Mouse (Mus musculus): ENCODE results near the gene Glis3. TPM values are rescaled to one million over a fixed set of nuclear protein-coding genes. Genes with fewer than 3 reads are reported as not detected.

Glis3 gene
- polyA plus RNA-seq, 1 experiment from 2014 or later: 0.85 TPM

GRCm38 (mm10) chr19:28273946-28274345, 405.9 kb downstream of the Glis3 start:
- ATAC-seq (ENCODE audit: low FRiP score, low TSS enrichment) (no peak), DNase-seq (ENCODE audit: low spot score) (no peak)
- Histone ChIP-seq H3K4me1 (replicated peaks; ENCODE audit: control insufficient read depth, insufficient read depth) (no peaks in the 10 kb centered on the region), H3K9ac (ENCODE audit: low read length) (no peak overlapping the region), H3K4me3 (ENCODE audit: low read depth, low read length) (no peak overlapping the region), H3K4me2 (replicated peaks; ENCODE audit: low read depth) (no peak overlapping the region), H3K27me3 (ENCODE audit: control insufficient read depth, insufficient read depth, low read length) (no peaks in the 10 kb centered on the region), H3K36me3 (ENCODE audit: control insufficient read depth, insufficient read depth, low read length) (no peaks in the 10 kb centered on the region), H3K9me3 (ENCODE audit: control insufficient read depth, low read length) (no peaks in the 10 kb centered on the region), H3K27ac (replicated peaks) (no peak overlapping the region)
- TF ChIP-seq EP300 (optimal IDR thresholded peaks at IDR 0.05) (no peak), CTCF (IDR thresholded peaks at IDR 0.05; ENCODE audit: low read depth) (no peak)
- WGBS: 90% methylated on average over 4 of the region's 4 CpGs

GRCm38 (mm10) chr19:28266850-28267249, 413.0 kb downstream of the Glis3 start:
- 69% methylated on average over 8 of the region's 8 CpGs for WGBS
- DNase-seq (ENCODE audit: low spot score): no peak
- H3K36me3 ChIP-seq (ENCODE audit: control insufficient read depth, insufficient read depth, low read length): no peaks in the 10 kb centered on the region

GRCm38 (mm10) chr19:28265776-28266175, 414.1 kb downstream of the Glis3 start:
- Histone ChIP-seq H3K27ac (replicated peaks) (no peak overlapping the region), H3K9ac (ENCODE audit: low read length) (no peak overlapping the region), H3K9me3 (ENCODE audit: control insufficient read depth, low read length) (no peaks in the 10 kb centered on the region), H3K4me2 (replicated peaks; ENCODE audit: low read depth) (no peak overlapping the region), H3K36me3 (ENCODE audit: control insufficient read depth, insufficient read depth, low read length) (no peaks in the 10 kb centered on the region), H3K4me1 (replicated peaks; ENCODE audit: control insufficient read depth, insufficient read depth) (no peaks in the 10 kb centered on the region), H3K4me3 (ENCODE audit: low read depth, low read length) (no peak overlapping the region), H3K27me3 (ENCODE audit: control insufficient read depth, insufficient read depth, low read length) (no peaks in the 10 kb centered on the region)
- DNase-seq (ENCODE audit: low spot score) (no peak), ATAC-seq (ENCODE audit: low FRiP score, low TSS enrichment) (no peak)
- 88% methylated on average over 2 of the region's 2 CpGs for WGBS
- TF ChIP-seq EP300 (optimal IDR thresholded peaks at IDR 0.05) (no peak), CTCF (IDR thresholded peaks at IDR 0.05; ENCODE audit: low read depth) (no peak)

More at GRCm38 (mm10) chr19:28266850-28267249, 413.0 kb downstream of the Glis3 start:
- H3K4me2 ChIP-seq (replicated peaks; ENCODE audit: low read depth): no peak overlapping the region
- no peaks in the 10 kb centered on the region for H3K9me3 ChIP-seq (ENCODE audit: control insufficient read depth, low read length)
- ATAC-seq (ENCODE audit: low FRiP score, low TSS enrichment): no peak
- H3K9ac ChIP-seq (ENCODE audit: low read length): no peak overlapping the region
- no peak overlapping the region for H3K27ac ChIP-seq (replicated peaks)
- no peaks in the 10 kb centered on the region for H3K27me3 ChIP-seq (ENCODE audit: control insufficient read depth, insufficient read depth, low read length)
- no peak for TF ChIP-seq EP300 (optimal IDR thresholded peaks at IDR 0.05)
- no peak for TF ChIP-seq CTCF (IDR thresholded peaks at IDR 0.05; ENCODE audit: low read depth)
- H3K4me3 ChIP-seq (ENCODE audit: low read depth, low read length): no peak overlapping the region
- H3K4me1 ChIP-seq (replicated peaks; ENCODE audit: control insufficient read depth, insufficient read depth): no peaks in the 10 kb centered on the region

- no peak for TF ChIP-seq CTCF (IDR thresholded peaks at IDR 0.05; ENCODE audit: low read depth)
- Histone ChIP-seq H3K4me3 (ENCODE audit: low read depth, low read length) (no peak overlapping the region), H3K9me3 (ENCODE audit: control insufficient read depth, low read length) (no peaks in the 10 kb centered on the region), H3K27ac (replicated peaks) (no peak overlapping the region), H3K4me2 (replicated peaks; ENCODE audit: low read depth) (no peak overlapping the region), H3K9ac (ENCODE audit: low read length) (no peak overlapping the region), H3K4me1 (replicated peaks; ENCODE audit: control insufficient read depth, insufficient read depth) (no peaks in the 10 kb centered on the region), H3K27me3 (ENCODE audit: control insufficient read depth, insufficient read depth, low read length) (peaks cover 3% of the 10 kb centered on the region; the same call in 1 of the 2 replicates), H3K36me3 (ENCODE audit: control insufficient read depth, insufficient read depth, low read length) (no peaks in the 10 kb centered on the region)
- no peak for DNase-seq (ENCODE audit: low spot score)
- no peak for ATAC-seq (ENCODE audit: low FRiP score, low TSS enrichment)
- 88% methylated on average over 18 of the region's 18 CpGs for whole genome bisulfite sequencing
Measured at GRCm38 (mm10) chr19:28258907-28259675, 420.8 kb downstream of the Glis3 start.

GRCm38 (mm10) chr19:28258480-28258879, 421.4 kb downstream of the Glis3 start:
- no peaks in the 10 kb centered on the region for H3K4me1 ChIP-seq (replicated peaks; ENCODE audit: control insufficient read depth, insufficient read depth)
- no peak overlapping the region for H3K9ac ChIP-seq (ENCODE audit: low read length)
- H3K27ac ChIP-seq (replicated peaks): no peak overlapping the region
- TF ChIP-seq CTCF (IDR thresholded peaks at IDR 0.05; ENCODE audit: low read depth): no peak
- TF ChIP-seq EP300 (optimal IDR thresholded peaks at IDR 0.05): no peak
- peaks cover 3% of the 10 kb centered on the region; the same call in 1 of the 2 replicates for H3K27me3 ChIP-seq (ENCODE audit: control insufficient read depth, insufficient read depth, low read length)
- H3K4me2 ChIP-seq (replicated peaks; ENCODE audit: low read depth): no peak overlapping the region
- no peaks in the 10 kb centered on the region for H3K9me3 ChIP-seq (ENCODE audit: control insufficient read depth, low read length)
- WGBS: 84% methylated on average over 3 of the region's 3 CpGs
- H3K36me3 ChIP-seq (ENCODE audit: control insufficient read depth, insufficient read depth, low read length): no peaks in the 10 kb centered on the region
- ATAC-seq (ENCODE audit: low FRiP score, low TSS enrichment) (no peak), DNase-seq (ENCODE audit: low spot score) (no peak)
- H3K4me3 ChIP-seq (ENCODE audit: low read depth, low read length): no peak overlapping the region

GRCm38 (mm10) chr19:28247345-28247744, 432.5 kb downstream of the Glis3 start:
- WGBS: 81% methylated on average over 7 of the region's 7 CpGs
- no peaks in the 10 kb centered on the region for H3K27me3 ChIP-seq (ENCODE audit: control insufficient read depth, insufficient read depth, low read length)
- no peaks in the 10 kb centered on the region for H3K9me3 ChIP-seq (ENCODE audit: control insufficient read depth, low read length)
- no peak overlapping the region for H3K27ac ChIP-seq (replicated peaks)
- no peak overlapping the region for H3K9ac ChIP-seq (ENCODE audit: low read length)
- H3K4me1 ChIP-seq (replicated peaks; ENCODE audit: control insufficient read depth, insufficient read depth): no peaks in the 10 kb centered on the region
- H3K36me3 ChIP-seq (ENCODE audit: control insufficient read depth, insufficient read depth, low read length): no peaks in the 10 kb centered on the region
- DNase-seq (ENCODE audit: low spot score): no peak
- TF ChIP-seq EP300 (optimal IDR thresholded peaks at IDR 0.05) (no peak), CTCF (IDR thresholded peaks at IDR 0.05; ENCODE audit: low read depth) (no peak)
- no peak for ATAC-seq (ENCODE audit: low FRiP score, low TSS enrichment)
- H3K4me3 ChIP-seq (ENCODE audit: low read depth, low read length): no peak overlapping the region
- H3K4me2 ChIP-seq (replicated peaks; ENCODE audit: low read depth): no peak overlapping the region

All from stomach, postnatal 0 days (tissue).